Mouse (Mus musculus): ENCODE data around the gene Ntf5. TPM values are rescaled to one million over a fixed set of nuclear protein-coding genes. Genes with fewer than 3 reads are reported as not detected.
A peak's percentile ranks its signal among the peaks of the same experiment; 100 is the strongest.

The Ntf5 gene
- total RNA-seq, 2 experiments from 2014 or later = 0.10 TPM; not detected in 1

GRCm38 (mm10) chr7:45401521-45402085 is 11.9 kb upstream of the Ntf5 start:
- no peak for ATAC-seq (replicated peaks; ENCODE audit: poor library complexity)

DNA sequence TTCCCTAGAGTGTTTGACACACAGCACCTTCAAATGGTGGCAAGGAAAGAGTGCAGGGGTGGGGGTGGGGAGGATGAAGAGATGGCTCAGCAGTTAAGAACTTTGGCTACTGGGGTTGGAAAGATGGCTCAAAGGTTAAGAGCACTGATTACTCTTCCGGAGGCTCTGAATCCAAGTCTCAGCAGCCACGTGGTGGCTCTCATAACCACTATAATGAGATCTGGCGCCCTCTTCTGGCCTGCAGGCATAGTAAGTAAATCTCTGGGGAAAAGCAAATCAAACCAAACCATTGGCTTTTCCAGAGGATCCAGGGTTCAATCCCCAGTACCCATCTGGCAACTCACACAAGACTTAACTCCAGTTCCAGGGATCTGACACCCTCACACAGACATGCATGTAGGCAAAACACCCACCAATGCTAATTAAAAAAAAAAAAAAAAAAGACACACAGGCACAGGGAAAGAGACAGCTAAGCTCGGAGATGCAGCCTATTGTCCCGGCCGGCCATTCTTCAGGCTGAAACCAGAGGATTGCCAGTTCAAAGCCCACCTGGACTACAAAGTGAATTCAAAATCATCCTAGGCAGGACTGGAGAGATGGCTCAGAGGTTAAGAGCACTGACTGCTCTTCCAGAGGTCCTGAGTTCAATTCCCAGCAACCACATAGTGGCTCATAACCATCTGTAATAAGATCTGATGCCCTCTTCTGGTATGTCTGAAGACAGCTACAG is 9.8 kb upstream of the Ntf5 start:
- ATAC-seq (replicated peaks; ENCODE audit: poor library complexity) = peak; percentile 74

GRCm38 (mm10) chr7:45405091-45406075 is 8.1 kb upstream of the Ntf5 start, which contains the start of gene Kcna7:
TSS of gene Kcna7 (plus strand) at chr7:45405653.
- peak; percentile 86 for ATAC-seq (replicated peaks; ENCODE audit: poor library complexity)

- ATAC-seq (replicated peaks; ENCODE audit: poor library complexity) = no peak
These were observed 7.0 kb upstream of the Ntf5 start for GRCm38 (mm10) chr7:45406157-45407156.

DNA sequence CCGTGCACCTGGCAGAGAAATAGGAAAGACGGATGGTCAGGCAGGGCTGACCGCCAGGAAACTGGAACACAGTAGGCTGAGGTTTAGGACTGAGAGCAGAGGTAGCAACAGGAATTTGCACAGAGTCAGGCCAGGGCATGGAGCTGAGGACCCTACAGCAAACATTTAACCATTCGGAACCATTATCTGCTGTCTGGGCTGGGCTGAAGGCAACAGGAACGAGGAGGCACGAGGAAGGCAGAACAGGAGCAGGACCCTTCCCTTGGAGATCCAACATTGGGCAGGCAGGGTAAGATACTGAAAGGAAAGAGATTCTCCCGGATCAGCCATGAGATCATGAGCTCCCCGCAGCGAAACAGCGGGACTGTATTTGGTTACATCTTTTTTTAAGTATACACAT is 5.7 kb upstream of the Ntf5 start:
- ATAC-seq (replicated peaks; ENCODE audit: poor library complexity) = no peak

GRCm38 (mm10) chr7:45408351-45408750 is 5.1 kb upstream of the Ntf5 start:
- ATAC-seq (replicated peaks; ENCODE audit: poor library complexity) = no peak

DNA sequence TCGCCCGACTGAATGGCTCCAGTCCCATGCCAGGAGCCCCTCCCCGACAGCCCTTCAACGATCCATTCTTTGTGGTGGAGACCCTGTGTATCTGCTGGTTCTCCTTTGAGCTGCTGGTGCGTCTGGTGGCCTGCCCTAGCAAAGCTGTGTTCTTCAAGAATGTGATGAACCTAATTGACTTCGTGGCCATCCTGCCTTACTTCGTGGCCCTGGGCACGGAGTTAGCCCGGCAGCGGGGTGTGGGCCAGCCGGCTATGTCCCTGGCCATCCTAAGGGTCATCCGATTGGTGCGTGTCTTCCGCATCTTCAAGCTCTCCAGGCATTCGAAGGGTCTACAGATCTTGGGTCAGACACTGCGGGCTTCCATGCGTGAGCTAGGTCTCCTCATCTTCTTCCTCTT is 4.5 kb upstream of the Ntf5 start:
- ATAC-seq (replicated peaks; ENCODE audit: poor library complexity) = no peak

GRCm38 (mm10) chr7:45409497-45410163 is 3.9 kb upstream of the Ntf5 start:
- no peak for ATAC-seq (replicated peaks; ENCODE audit: poor library complexity)

DNA sequence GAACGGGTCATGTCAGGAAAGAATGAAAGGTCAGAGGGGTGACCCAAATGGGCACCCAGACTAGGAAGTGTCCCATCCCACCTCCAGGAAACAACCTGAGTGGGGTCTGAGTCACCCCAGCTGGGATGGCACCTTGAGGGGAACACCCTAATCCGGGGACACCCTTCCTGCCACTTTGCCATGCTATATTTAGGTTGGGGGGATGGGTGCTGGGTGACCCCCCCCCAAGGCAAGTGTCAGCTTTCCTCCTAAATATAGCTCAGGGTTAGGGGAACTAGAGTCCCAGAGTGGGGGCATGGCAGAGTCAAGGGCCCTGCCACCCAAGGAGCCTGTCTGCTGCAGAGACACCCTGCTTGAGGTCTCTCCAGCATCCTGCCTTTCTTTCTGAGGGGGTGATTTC is 1.1 kb upstream of the Ntf5 start:
- ATAC-seq (replicated peaks; ENCODE audit: poor library complexity) = no peak

DNA sequence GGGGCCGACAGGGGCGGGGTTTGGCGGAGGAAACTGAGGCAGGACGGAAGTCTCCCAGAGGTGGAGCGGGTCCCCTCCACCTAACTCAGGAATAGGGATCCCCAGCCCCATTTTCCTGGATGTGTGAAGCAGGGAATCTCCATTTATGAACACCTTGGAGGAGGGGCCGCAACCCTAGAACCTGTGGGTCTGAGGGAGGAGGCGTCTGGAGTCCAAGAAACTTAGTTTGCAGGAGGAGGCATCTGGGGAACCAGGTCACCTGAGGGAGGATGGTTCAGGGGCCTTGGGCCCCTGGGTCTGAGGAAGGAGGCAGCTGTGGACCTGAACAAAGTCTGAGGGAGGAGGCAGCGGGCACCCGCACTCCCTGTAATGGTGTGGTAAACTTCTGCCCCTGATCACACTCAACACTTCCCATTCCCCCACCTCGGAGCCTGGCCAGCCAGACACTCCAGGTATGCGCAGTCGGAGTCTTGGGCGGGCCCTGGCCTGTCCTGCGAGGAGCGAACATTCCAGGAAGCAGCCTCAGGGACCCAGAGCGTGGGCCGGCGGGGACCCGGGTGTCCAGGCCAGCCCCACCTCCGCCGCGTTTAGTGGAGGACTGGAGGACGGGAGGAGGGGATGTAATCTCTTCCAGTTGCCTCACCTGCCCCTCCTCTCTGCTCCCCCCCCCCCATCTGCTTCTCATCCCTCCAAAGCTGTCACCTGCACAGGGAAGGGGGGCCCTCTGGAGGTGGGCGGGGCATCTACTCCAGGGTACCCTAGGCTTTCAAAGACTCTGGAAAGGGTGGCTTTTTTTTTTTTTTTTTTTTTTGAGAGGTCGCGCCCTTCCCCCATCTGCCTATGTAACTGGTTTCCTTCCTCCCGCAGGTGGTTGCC is 607 bp downstream of the Ntf5 start:
- no peak for ATAC-seq (replicated peaks; ENCODE audit: poor library complexity)

DNA sequence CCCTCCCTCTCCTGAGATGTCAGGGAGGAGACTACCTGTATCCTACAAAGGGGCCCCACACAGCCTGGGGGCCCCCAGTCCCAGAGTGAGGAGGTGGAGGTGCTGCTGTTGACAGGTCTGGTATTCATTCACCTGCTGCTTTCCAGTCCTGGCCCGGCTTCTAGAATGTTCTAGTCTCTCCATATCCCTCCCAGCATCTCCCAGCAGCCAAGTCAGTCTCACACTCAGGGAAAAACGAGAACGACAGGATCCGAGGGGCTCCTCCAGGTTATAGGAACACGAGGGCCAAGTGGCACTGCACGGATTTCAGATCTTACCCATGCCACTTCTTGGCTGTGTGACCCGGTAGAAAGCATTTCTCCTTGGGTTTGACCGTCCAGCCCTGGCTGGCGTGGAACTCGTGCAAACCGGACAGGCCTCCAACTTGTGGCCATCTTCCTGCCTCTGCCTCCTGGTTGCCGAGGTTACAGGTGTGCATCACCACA is 1.3 kb downstream of the Ntf5 start:
- ATAC-seq (replicated peaks; ENCODE audit: poor library complexity) = no peak

DNA sequence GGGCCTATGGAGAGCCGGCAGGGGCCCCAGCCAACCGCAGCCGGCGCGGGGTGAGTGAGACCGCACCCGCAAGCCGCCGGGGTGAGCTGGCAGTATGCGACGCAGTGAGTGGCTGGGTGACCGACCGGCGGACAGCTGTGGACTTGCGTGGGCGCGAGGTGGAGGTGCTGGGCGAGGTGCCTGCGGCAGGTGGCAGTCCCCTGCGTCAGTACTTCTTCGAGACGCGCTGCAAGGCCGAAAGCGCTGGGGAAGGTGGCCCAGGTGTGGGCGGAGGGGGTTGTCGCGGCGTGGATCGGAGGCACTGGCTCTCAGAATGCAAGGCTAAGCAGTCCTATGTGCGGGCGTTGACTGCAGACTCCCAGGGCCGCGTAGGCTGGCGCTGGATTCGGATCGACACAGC is 2.1 kb downstream of the Ntf5 start:
- no peak for ATAC-seq (replicated peaks; ENCODE audit: poor library complexity)

DNA sequence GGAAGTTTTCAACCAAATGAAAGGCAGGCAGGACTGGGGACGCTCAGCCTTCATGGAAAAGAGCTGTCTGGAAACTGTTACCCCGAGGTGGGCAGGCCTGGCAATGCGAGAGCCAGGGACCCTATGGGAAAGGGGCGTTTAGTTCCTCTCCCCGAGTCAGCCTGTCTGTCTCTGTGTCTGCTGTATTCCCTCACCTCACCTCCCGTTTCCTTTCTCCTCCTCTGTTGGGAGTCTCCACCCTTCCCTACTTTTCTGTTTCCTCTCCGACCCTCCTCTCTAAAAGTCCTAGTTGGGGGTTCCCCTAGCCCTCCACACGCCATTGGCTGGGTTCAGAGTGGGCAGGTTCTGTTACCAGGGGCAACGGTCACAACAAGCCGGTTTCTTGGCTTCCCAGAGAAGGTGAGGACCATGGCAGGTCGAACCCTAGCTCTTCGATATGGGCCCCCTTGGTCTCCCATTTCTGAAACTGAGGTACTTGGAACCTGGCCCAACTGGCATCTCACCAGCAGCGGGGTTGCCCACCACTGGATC is 4.5 kb downstream of the Ntf5 start:
- no peak for ATAC-seq (replicated peaks; ENCODE audit: poor library complexity)

DNA sequence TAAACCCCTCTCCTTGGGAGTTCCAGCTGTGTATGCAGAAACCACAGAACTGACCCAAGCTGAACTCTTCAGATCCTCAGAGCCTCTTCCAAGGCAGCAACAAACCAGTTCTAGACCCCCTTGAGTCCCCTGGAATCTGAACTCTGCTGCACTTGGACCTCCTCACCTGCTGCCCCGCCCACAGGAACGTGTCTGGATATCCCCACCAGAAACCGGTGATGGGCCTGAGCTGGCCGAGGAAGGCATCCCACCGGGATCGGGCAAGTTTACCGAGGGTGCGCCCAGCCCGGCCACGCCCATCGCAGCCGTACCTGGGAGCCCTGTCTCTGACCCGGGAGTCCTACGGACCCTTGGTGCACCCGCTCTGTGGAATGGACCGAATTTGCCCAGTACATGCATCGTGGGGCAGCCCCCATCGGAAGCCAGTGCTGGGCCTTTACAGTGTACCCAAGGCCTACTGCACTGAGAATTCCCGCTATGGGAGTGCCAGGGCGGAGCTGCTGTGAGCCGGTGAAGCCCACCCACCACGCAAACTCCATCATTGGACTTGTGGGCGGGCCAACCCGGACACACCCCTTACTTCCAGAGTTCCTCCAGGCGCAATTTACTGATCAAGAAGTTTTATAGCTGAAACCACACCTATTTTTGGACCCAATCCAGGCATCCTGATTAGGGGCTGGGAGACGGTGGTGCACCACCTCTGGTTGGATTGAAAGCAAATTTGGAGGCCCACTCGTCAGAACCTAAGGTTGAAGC is 6.5 kb downstream of the Ntf5 start:
- no peak for ATAC-seq (replicated peaks; ENCODE audit: poor library complexity)

- ATAC-seq (replicated peaks; ENCODE audit: poor library complexity) = no peak
These were observed 7.1 kb downstream of the Ntf5 start, which contains the start of gene Lhb for GRCm38 (mm10) chr7:45420615-45420919. TSS of gene Lhb (plus strand) at chr7:45420820.

GRCm38 (mm10) chr7:45421194-45421593 is 7.7 kb downstream of the Ntf5 start:
- ATAC-seq (replicated peaks; ENCODE audit: poor library complexity) = no peak

DNA sequence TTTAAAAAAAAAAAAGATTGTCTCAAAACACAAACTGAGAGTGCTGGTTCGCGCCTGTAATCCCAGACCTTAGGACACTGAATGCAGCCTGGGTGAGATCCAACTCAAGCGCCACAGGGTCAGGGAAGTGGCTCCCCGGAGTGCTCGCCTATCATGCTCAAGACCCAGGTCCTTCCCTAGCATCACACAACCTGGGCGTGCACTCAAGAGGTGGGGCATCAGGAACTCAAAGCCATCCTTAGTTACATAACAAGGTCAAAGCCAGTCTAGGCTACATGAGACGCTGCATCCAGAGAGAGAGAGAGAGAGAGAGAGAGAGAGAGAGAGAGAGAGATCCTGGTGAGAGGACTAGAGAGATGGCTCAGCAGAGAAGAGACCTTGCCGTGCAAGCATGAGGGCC is 13.1 kb downstream of the Ntf5 start:
- ATAC-seq (replicated peaks; ENCODE audit: poor library complexity) = no peak

- no peak for ATAC-seq (replicated peaks; ENCODE audit: poor library complexity)
These were observed 20.3 kb downstream of the Ntf5 start for GRCm38 (mm10) chr7:45433835-45434202.
